Mouse (Mus musculus) layer of hippocampus, adult 8-10 months (tissue): ENCODE measurements around the gene Rapgef1. TPM values are rescaled to one million over a fixed set of nuclear protein-coding genes. Genes with fewer than 3 reads are reported as not detected.
A peak's percentile ranks its signal among the peaks of the same experiment; 100 is the strongest.

Source experiments
- DNase-seq, 2 experiments: peaks; one replicate each; pipeline ENCODE4 v3.0.0; 2022; ENCODE audit warnings: low spot score in 2 of 2
- total RNA-seq, 4 experiments: library from RNA; stranded (reverse); gene quantifications; 2 replicates each; pipeline ENCODE4 v1.2.4; 2022

The Rapgef1 gene
- total RNA-seq = 10 to 100 TPM; 78.8 to 94.5 (median 89.3) TPM

DNA sequence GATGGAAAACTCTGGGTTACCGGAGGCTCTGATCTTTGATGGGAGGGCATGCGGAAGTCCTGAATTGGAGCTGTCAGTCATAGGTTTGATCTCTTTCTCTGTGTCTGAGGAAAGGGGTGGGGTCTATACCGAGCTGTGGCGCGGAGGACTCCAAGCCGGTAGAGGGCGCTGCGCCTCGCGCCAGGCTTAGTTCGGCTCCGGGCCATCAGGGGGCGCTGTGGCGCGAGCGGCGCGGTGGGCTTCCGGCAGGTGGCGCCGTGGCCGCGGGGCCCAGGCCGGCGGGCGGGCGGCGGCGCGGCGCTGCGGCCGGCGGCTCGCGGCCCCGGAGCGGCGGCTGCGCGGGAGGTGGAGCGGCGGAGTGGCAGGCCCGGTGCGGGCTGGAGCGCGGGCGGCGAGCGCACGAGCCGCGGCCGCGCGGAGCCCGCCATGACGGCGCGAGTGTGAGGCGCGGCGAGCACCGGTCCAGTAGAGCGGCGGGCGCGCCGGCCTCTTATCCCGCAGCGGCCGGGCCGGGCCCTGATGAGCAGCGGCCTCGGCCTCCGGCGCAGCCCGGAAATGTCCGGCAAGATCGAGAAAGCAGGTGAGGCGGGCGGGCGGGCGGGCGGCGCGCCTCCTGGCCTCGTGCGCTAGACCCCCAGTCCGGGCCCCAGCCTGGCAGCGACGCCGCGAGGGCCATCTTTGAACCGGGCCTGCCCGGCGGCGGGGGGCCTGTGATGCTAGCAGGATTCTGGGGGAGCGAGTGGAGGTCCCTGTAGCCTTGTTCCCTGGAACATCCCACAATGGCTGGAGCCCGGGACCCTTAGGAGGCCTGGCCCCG, at the start of gene Rapgef1:
TSS of gene Rapgef1 (plus strand) at position 237 of the 817 bp plus-strand sequence.
- DNase-seq = peak; percentile 46 to 89

DNA sequence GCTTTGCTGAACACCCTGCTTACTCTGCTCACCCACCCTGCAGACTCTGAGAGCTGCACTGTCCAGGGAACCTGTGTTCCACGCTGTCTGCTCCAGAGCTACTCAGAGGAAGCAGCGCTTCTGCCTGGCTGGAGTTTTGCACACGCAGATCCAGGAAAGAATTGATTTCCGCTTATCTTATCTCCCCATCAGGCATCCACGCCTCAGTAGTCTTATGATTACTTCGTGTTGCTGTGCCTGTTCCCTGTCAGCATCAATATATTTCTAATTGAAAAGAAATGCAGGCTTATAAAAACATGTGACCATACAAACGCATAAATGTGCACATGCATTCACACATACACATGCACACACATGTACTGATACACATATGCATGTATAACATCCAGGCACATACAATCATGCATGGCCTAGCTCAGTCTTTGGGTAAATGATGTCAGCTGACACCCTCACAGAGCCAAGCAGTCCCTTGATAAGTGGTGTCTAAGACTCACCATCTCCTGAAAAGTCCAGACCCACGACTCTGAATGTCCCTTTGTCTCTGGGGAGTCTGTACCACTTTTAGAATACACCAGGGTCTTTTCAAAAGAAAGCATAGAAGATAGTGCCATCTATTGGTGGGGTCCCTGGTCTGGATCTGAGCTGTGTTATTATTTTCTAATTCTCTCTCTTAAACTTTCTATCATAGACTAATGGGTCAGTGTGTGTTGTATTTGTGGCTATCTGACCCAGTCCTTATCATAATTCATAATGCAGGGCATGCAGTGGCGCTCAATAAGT, 47.4 kb upstream of the Rapgef1 start:
- no peak for DNase-seq

DNA sequence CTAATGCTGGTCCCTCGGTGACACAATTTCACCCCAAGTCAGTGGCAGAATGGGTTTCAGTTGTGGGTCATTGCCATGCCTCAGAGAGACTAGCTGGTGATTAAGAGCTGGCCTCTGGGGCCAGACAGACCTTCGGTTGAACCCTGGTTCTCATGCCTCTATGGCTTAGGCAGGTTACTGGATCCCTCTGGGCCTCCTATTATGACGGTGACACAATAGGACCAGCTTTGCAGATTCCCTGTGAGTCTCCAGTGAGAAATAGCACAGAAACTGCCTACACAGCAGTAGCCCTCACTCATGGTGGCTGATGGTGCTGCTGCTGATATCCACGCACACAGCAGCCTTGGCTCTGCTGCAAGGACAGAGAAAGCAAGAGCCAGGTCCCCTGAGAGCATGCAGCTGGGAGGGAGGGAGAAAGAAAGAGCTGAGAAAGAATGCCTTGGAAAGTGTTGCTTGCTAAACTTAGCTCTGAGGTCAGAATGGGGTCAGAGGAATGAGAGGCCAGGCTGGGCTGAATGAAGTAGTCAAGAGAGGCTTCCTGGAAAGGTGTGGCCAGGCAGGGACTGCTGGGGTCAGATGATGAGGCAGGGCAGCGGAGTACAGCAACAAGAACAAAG, 46.6 kb upstream of the Rapgef1 start:
- DNase-seq = no peak

DNA sequence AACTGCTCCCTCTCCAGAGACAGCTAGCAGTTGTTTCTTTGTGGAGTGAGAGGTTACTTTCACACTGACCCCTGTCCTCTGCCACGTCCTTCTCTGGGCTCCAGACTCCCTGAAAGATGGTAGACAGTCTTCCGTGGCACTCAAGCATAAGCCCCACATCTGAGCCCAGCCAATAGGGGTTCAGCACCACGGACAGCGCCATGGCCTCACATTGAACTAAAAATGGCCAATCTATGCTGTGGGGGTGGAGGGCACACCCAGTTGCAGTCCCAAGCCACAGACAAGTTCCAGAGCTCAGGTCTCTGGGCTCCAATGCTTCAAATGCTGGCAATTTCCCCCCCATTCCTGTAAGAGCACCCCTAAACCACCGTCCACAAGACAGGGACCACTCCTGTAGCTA, 45.9 kb upstream of the Rapgef1 start:
- no peak for DNase-seq

DNA sequence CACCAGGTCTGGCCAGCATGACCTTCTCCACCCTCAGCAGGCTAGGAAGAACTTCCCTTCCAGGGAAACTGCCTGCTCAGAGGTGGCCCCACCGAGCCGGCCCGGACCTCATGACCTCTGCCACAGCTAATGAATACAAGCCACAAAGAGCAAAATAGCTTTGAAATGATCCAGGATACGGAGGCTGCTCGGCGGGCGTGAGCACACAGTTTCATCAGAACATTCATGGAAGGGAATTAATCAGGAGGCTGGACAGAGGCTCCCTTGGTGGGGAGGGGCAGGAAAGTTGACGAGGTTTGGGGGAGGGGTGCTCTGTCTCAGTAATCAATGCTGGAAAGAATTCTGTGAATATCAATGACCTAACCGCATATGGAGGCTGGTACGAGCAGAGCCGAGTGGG, 45.3 kb upstream of the Rapgef1 start:
- DNase-seq = no peak

DNA sequence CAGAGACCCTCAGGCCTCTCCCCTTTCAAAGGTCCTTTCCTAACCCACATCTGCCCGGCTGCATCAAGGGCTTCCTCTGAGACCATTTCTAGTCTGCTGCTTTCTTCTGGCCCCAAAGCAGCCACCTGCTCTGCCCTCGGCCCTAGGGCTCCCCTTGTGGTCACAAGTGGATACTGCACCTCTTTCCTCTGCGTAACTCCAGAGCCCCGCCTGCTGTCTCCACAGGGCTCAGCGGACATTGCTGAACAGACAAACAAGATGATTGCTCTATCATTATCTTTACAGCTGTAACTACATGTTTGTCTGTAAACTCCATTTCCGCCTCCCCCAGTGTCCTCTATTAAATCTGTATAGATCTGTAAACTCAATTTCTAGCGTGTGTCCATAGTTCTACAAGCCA, 37.1 kb upstream of the Rapgef1 start:
- DNase-seq = peak; percentile 56 to 80

DNA sequence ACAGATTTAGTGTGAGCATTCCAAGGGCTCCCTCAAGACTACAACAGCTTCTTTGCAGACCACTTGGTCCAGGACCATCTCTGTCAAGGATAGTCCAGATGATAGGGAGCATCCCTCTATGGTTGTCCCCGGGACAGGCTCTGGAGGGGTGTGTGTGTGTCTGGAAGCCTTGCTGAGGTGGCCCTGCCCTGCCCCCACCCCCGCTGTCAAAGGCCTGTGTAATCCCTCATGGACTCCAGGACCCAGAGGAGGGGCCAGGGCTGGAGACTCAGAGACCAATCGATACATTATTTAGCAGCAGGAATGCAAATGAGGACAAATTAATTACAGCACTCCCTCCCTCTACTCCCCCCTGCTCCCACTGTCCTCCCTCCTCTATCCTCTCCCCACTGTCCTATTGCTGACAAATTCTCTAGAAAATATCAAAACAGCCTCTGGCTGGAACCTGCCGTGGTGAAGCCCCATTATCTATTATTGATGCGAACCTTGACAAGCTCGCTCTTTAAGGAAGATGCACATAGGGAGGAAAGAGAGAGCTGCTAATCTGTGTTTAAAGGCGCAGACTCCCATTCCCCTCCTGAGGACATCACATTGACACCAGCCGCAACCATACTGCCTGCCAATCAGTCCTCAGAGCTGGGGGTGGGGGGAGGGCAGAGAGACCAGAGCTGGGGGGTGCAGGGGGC, 33.4 kb upstream of the Rapgef1 start:
- no peak for DNase-seq

DNA sequence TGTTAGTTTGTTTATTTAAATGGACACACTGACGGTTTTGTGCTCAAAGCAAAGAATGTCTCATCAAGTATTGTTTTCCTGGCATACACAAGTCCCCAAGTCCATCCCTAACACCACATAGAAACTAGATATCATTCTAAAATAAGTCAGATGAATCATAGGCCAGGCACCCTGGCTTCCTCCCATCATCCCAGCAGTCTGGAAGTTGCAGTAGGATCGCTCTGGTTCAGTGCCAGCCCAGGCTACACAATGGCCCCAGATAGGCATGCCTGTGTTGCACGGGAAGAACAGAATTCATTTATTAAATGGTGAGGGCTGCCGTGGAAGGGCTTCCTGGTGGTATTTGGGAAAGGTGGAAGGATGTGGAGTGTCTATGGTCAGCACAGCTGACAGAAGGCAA, 31.5 kb upstream of the Rapgef1 start:
- DNase-seq = no peak

DNA sequence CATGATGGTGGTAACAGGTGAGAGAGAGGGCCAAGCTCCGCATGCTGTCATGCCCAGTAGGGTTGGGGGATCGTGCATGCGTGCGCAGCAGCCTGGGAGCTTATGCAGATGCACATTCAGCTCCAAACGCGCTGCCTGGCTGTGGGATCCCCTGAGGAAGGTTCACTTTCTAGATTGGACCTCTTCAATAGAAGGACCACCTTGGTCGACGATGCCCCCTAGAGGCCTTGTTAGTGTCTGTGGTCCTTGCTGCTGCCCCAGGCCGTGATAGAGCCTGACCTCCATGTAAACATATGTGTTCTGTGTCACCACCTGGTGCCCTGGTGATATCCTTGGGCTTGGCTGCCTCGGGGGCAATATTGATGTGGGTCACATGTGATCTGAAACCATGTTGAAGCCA, 30.3 kb upstream of the Rapgef1 start:
- DNase-seq = no peak

DNA sequence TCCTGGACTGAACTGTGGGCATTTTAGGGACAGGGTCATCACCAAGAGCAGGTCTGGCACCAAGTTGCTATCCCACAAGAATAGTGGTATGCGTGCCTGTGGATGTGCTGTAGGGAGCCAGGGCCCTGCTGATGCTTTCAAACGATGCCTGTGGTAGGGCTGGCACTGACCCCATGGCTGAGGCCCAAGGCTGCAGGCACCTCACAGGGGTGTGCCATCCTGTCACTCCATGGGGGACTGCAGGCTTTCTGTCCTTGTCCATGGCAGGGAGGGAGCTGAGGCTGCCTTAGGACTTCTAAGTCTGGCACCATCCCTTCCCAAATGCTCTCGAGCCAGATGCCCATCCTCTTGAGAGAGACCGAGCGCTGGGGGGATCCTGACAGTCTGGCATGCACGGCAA, 27.9 kb upstream of the Rapgef1 start:
- no peak for DNase-seq

DNA sequence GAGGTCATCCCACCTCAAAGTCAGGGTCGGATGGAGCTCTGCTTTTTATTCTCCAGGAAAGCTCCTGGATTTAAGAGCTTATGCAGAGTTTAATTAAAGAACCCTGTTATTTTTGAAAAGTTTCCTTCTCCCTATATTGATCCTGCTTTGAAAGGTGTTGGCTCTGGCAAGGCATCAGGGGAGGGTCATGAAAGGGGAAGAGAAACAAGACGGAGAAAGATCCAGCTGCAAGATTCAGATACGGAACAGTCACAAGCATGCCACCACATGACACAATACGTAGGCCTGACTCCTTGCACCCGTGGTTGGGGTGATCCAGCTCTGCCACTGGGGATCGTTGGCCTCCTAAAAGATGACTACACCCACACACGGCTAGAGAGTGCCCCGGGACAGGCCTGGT, 27.0 kb upstream of the Rapgef1 start:
- DNase-seq = no peak

DNA sequence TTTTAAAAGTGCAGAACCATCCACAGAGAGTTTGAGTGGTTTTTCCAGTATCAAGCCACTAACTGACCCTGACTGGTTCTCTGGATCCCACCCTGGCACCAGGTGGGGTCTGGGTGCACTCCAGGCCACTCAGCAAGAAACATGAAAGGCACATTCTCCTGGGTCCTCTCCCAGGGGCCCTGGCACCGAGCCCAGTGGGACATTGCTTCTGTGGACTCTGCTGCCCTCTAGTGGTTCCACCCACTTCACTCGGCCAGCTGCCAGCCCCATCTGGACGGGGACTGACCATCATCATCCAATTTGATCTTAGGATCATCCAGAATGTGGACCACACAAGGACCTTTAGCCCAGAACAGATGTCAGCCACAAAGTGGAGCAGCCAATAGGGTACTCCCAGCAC, 15.6 kb upstream of the Rapgef1 start:
- peak; percentile 41 to 73 for DNase-seq

DNA sequence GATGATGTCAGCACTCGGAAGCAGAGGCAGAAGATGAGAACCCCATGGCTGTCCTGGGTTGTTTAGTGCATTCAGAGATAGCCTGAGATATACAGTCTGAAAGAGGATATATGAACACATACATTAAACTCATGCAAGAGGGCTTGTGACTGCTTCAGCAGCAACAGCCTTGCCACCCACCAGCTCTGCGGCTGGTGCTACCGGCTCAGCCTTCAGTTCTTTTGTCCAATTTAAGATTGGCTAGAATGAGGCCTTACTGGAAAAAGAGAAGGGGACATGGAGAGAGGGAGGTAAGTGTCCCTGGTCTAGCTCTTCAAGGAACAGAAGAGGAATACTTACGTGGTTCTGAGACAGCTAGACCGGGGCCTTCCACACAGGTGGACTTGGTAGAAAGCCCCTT, 13.9 kb upstream of the Rapgef1 start:
- DNase-seq = no peak

DNA sequence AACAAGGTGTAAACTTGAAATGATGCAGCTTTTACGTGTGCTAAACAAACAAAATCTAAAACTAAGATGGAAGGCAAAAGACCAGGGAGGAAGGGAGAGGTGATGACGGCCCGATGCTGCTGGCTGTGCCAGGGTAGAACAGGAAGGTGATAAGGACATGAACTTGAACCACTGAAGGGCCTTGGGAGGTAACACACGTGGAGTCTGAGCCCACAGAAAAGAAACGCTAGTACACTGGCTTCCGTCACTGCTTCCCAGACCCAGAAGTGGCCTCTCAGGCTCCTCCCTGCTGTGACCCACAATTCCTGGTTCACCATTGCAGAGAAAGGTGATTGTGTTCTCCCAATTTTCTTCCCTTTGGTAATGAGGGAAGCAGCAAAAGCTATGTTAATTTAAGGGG, 13.1 kb upstream of the Rapgef1 start:
- DNase-seq = no peak

DNA sequence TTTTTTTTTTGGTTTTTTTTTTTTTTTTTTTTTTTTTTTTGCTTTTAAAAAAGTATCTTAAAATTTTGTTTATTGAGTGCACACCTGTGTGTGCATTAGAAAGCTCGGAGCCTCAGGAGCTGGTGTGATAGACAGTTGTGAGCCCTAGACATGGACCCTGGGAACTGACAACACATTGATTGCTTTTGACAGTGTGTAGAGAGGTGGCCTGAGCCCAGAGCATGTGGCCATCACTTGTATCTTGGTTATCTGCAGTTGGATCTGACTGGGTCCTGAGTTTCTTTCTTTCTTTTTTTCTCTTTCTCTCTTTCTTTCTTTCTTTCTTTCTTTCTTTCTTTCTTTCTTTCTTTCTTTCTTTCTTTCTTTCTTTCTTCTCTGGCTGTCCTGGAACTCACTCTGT, 2.2 kb upstream of the Rapgef1 start:
- no peak for DNase-seq

DNA sequence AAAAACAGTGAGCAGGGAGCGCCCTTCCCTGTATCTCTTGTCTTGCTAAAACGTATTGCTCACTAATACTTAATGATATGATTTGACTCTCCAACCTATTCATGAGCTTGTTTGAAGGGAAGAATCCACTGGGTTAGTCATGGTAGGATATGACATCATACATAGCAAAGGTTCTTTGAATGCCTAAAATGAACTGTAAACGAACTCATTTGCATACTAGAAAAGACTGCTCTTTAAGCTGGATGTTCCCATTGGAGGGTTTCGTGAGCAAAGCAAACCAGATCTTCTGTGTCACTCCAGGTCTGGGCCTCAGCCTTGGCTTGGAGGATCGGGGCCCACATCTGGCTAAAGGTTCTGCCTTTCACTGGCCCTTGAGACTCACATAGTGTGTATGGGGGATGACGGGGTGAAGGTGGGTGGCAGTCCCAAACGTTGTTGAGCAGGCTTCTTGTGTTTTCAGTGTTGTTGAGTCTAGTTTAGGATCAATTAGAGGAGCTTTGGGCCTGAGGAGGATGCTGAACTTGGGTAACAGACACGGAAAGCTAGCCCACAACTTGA, 515 bp upstream of the Rapgef1 start:
- DNase-seq = no peak

DNA sequence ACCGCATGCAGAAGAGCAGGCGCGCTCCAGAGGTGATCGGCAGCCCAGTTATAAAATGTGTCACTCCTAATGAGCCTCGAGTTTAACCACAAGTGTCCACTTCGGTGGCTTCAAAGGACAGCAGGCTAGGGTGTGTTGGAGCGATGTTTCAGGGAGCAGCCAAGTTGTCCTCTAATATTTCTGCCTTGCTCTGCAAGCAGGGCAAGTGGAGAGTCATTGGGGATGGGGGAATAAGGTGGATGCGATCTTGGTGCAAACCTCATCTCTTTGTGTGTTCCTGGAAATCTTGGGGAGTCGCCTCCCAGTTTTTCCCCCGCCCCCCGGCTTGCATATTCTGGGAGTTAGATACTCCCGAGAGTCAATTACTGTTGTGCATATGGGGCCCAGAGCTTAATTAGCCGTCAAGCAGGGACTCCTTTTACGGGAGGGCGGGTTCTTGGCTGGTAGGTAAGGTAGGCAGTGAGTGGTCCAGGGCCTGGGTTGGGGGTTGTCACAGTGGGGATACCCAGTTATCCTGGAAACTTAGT, 844 bp downstream of the Rapgef1 start:
- no peak for DNase-seq

DNA sequence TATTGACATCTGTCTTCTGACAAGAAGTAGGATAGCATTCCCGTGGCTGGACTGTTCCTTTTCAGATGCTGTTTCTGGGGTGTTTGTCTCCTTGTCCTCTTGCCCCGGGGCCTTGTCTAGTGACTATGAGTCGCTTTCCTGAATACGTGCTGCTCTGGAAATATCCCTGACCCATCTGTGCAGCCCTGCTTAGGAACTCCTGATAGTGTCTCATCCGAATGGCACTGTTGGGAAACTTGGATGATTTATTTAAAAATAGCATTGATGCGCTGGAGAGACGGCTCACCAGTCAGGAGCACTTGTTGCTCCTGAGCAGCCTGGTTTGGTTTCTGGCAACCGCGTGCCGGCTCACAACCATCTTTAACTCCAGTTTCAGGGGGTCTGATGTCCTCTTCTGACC, 1.6 kb downstream of the Rapgef1 start:
- DNase-seq = no peak

DNA sequence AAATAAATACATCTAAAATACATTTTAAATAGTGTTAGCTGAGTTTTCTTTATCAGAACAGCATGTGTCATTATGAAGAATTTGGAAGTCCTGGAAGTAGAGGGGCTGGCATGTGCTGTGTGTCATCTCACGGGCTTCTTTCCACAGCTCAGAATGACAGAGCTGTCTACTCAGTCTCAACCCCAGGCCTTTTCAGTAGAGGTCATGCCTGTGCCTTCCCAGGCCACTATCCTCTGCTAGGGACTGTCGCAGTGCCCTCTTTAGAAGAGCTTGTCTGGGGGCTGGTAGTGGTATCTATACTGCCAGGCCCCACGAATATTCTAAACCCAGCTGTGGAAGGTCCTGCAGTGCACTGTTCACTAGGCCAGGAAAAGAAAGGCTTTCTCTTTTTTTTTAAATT, 2.1 kb downstream of the Rapgef1 start:
- DNase-seq = no peak

DNA sequence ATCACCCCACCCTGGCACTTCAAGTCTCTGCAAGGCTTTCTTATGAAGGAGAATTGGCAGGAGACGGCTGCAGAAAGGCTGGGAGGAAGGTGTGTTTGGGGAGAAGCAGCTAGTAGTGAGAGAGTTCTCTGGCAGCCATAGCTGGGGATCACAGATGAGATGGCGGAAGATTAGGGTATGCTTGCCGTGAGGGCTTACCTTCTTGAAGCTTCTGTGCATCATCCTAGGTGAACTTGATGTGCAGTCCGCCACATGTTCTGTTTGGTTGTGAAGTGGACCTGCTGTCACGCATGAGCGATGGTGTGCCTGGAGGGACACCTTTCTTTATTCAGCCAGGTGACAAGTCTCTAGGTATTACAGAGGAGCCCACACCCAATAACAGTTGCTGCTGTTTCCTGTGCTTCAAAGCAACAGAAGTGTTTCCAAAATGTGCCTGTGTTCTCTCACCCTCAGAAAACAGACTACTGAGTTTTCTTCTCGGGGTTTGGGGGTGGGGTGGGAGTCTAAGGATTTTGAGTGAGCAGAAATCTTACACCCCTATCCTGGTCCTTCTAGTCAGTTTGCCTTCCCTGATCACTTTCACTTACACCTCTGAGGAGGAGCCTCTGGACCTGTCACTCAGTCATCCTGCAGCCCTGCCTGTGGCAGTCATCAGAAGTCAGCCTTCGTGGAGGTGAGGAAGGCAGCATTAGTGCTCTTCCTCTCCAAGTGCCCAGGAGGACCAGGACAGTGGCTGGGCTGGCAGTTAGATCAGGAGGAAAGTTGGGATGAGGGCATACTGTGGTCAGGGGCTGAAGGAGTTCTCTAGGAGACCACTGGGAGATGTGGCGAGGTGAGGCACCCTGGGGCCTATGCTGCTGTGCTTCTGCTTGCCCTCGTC, 2.8 kb downstream of the Rapgef1 start:
- DNase-seq = no peak
